Mouse (Mus musculus) T-helper 2 cell (primary cell): ENCODE measurements around the gene Nnmt.

Experiments
- in situ Hi-C: fragments of 300-600 bp; cut with MboI, MseI; formaldehyde crosslinking; loops from one replicate; pipeline ENCODE4 v1.15.1; 2025; ENCODE audit warnings: high pct_unique_total_duplicates

The Nnmt gene

GRCm38 (mm10) chr9:48604939-48605598 is at the start of gene Nnmt:
Gene Nnmt (minus strand): TSS chr9:48605153.
- in situ Hi-C loops: loop anchor here (10.0 kb wide), 1 partner anchor 840 kb away; no protein-coding TSS in a partner anchor

GRCm38 (mm10) chr9:48654730-48655129 is 49.8 kb upstream of the Nnmt start:
- in situ Hi-C loops: no loop called here

GRCm38 (mm10) chr9:48653399-48654070 is 48.6 kb upstream of the Nnmt start:
- in situ Hi-C loops: no loop called here

- in situ Hi-C loops: no loop called here
Observed at GRCm38 (mm10) chr9:48652026-48652425, 47.1 kb upstream of the Nnmt start.

DNA sequence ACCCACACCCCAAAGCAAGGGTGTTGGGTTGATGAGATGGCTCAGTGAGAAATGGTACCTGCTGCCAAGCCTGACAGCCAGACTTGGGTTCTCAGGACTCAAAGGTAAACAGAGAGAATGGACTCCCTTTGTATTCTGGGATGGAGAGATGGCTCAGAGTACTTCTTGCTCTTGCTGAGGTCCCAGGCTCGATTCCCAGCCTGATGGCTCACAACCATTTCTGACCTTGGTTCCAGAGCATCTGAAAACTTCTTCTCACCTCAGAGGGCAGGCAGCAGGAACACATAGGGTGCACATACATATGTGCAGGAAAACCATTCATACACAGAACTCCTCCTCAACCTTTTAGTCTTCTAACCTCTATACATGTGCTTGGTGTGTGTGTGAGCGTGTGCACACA is 45.9 kb upstream of the Nnmt start:
- in situ Hi-C loops: no loop called here

DNA sequence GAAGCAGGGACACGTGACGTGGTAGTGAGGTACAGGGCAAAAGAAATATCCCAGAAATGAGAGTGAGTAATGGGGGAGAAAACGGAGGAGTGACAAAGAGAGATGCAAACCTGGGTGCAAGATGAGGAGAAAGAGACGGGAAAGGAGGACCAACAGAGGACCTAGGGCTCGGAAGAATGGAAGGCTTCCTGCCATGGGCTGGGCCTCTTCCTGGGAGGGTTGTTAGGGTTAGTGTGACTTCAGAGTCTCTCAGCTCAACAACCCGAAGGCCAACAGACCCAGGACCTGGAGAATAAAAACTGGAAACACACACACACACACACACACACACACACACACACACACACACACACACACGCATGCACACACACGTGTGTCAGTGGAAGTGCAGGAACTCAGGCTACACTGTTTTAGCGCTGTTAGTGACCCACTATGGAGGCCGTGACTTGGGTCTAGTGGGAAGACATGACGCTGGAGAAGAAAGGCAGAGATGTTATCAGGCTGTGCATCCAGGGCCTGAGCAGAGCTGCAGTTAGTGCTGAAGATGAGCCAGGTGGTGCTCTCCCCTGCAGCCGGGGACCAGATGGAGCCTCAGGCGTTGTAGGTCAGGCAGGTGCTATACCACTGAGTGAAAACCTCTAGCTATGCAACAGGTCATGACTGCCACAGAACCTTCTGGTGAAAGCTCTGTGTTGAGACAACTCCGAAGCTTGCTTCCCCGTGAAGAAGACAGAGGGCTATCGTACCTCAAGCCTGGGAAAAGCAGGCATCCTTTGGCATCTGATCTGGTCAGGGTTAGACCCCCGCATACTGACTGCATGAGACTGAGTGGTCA is 45.1 kb upstream of the Nnmt start:
- in situ Hi-C loops: loop anchor here (5.0 to 10.0 kb wide), 2 partner anchors 212 to 245 kb away; no protein-coding TSS in a partner anchor

DNA sequence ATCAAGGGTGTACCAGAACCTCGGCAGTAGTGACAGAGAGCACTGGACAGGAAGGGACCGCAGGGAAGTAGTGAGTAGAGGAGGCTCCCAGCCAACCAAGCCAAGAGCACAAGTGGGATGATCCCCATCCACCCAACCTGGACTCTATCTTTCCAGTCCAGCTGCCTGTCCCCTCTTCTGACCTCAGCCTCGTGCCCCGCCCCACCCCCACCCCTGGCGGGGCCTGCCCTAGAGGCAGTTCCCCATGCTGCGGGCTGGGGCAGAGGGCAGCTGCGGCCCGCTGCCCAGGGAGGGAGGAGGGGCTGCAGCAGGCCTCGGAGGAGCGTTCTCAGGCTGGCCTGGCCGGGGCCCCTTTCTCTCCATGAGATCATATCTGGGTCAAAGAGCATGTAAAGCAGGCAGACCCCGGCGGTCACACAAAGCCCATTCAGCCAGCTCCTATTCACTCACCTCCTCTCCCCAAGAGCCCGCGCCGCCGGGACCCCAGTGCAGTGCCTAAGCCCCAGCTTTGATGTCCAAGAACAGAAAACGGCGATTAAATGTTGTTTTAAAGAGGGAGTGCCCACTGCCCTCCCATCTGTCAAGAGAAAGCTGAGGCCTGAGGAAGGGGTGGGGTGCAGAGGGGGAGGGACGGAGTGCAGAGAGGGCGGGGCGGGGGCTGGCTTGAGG is 44.3 kb upstream of the Nnmt start:
- in situ Hi-C loops: loop anchor here (5.0 to 10.0 kb wide), 2 partner anchors 213 to 246 kb away; no protein-coding TSS in a partner anchor

GRCm38 (mm10) chr9:48648285-48649097 is 43.5 kb upstream of the Nnmt start:
- in situ Hi-C loops: loop anchor here (5.0 to 10.0 kb wide), 2 partner anchors 214 to 246 kb away; no protein-coding TSS in a partner anchor

GRCm38 (mm10) chr9:48647648-48648284 is 42.8 kb upstream of the Nnmt start:
- in situ Hi-C loops: loop anchor here (5.0 to 10.0 kb wide), 2 partner anchors 215 to 247 kb away; no protein-coding TSS in a partner anchor

- in situ Hi-C loops: loop anchor here (5.0 to 10.0 kb wide), 2 partner anchors 215 to 248 kb away; no protein-coding TSS in a partner anchor
Observed at GRCm38 (mm10) chr9:48646781-48647647, 42.1 kb upstream of the Nnmt start.

- in situ Hi-C loops: loop anchor here (5.0 to 10.0 kb wide), 2 partner anchors 216 to 249 kb away; no protein-coding TSS in a partner anchor
Observed at GRCm38 (mm10) chr9:48646251-48646650, 41.3 kb upstream of the Nnmt start.

DNA sequence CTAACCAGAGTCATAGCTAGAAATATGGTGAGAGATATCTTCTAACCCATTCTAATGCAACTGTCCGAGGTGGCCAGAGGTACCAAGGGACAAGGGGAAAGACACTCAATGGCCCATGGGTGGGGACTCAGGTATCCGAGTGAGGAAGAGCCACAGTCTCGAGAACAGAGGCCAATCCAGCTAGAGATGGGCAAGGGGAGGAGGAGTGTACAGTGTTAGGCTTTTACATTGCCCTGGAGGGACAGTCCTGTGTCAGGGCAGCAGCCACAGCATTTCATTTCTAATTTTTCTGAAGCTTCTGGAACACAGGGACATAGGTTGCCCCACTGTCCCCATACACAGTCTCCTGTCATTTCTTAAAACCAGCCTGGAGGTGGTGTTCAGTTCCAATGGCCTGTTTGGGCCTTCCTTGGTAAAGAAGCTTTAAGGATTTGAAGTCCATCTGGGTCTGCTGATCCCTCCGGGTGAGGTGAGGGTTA is 40.7 kb upstream of the Nnmt start:
- in situ Hi-C loops: loop anchor here (5.0 to 10.0 kb wide), 2 partner anchors 217 to 249 kb away; no protein-coding TSS in a partner anchor

DNA sequence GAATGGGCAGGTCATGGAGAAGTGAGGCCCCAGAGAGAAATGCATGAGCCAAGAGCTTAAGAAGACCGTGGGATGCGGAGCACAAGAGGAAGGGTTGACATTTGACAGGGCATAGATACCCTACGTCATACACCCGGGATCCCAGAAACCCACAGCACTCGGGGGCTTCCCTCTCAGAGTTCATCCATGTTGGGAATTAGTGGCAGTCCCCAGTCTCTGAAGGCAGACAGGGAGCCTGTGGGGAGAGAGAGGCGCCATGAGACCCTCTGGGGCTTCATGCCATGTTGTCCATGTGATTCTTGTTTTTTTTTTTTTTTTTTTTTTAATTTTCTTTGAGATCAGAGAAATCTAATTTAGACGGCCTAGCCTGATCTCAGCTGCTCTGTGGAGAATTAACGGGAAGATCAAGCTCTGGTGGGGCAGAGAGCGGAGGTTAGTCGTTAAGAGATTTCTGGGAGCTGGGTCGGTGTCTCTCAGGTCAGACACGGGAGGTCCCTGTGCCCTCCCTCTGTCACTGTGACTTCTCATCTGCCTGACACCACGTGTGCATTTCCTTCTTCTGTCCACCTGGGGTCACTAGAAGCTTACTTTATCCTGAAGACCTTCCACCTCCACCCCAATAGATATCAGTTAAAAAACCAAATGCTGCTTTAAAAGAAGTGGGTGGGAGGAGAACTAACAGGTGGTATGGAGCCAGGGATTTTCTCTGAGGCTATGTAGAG is 40.1 kb upstream of the Nnmt start:
- in situ Hi-C loops: loop anchor here (5.0 to 10.0 kb wide), 2 partner anchors 217 to 250 kb away; no protein-coding TSS in a partner anchor

- in situ Hi-C loops: loop anchor here (10.0 kb wide), 1 partner anchor 250 kb away; no protein-coding TSS in a partner anchor
Observed at GRCm38 (mm10) chr9:48644376-48644775, 39.4 kb upstream of the Nnmt start.

- in situ Hi-C loops: loop anchor here (10.0 kb wide), 1 partner anchor 253 kb away; no protein-coding TSS in a partner anchor
Observed at GRCm38 (mm10) chr9:48641636-48642035, 36.7 kb upstream of the Nnmt start.

DNA sequence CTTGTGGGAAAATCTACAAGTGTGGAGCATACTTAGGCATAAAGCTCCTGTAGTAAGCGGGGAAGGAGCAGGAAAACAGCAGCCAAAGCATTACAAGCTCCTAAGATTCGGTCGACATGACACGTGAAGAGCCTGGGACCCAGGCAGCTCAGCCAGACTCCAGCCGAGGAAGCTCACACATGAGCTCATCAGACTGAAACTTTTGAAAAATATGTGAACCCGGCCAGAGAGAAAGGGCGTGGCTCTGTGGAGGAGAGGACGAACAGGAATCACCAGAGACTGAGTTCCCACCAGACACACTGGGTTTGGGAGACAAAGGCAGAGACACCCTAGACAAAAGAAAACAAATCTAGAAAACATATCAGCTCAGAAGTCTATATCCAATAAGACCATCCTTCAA is 35.9 kb upstream of the Nnmt start:
- in situ Hi-C loops: loop anchor here (10.0 kb wide), 1 partner anchor 254 kb away; no protein-coding TSS in a partner anchor

DNA sequence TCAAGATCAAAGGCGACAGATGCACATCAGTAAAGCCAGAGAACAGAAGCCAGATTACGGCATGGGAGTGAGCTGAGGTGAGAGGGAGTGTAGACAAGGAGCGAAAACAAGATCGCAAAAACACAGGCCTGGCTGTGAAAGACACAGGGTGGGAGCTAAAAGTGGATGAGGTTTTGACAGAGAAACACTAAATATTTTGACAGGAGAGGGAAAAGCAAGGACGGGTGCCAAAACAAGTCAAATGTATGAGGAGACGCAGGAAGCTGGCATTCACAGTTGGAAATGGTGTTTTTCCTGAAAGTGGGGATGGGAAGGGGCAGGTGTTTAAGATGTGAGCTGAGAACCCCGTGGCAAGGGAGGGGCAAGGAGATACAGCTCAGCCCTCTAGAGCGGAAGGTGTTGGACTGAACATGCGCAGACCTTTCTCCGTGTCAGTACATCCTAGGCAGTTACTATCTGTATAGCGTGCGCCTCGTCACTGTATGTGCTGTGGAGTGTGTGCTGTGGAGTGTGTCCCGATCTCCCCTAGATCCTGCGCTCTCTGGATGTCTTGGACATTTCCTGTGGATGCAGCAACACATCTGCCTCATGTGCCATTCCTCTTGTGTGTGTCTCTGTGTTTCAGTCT is 33.3 kb upstream of the Nnmt start:
- in situ Hi-C loops: loop anchor here (10.0 kb wide), 1 partner anchor 417 kb away; the partner anchor contains the start of gene Zw10
